Mouse (Mus musculus): ENCODE measurements at regions not wholly inside any gene's neighbourhood (a gene's known extent, or its start where the extent isn't known, plus 50 kb on each side); places are given as distances from the start of the nearest gene placed in this dataset.

GRCm38 (mm10) chr15:25554945-25555344 is 67.4 kb upstream of the Myo10 start:
- DNase-seq, result no peak
- H3K4me3 ChIP-seq (replicated peaks; ENCODE audit: extremely low read depth, low read depth, low read length), result no peak overlapping the region
- no peak for TF ChIP-seq POLR2A (IDR thresholded peaks at IDR 0.05; ENCODE audit: borderline replicate concordance, extremely low read depth, low read depth, low read length)
- TF ChIP-seq CTCF (IDR thresholded peaks at IDR 0.05; ENCODE audit: insufficient read depth, low read length), result no peak
- WGBS, result 82% methylated on average over 10 of the region's 10 CpGs
- H3K4me1 ChIP-seq (ENCODE audit: control insufficient read depth, insufficient read depth, low read length), result peaks cover 3% of the 10 kb centered on the region; the same call in 1 of the 2 replicates

GRCm38 (mm10) chr15:25555852-25556251 is 66.5 kb upstream of the Myo10 start:
- TF ChIP-seq CTCF (IDR thresholded peaks at IDR 0.05; ENCODE audit: insufficient read depth, low read length), result no peak
- no peak for TF ChIP-seq POLR2A (IDR thresholded peaks at IDR 0.05; ENCODE audit: borderline replicate concordance, extremely low read depth, low read depth, low read length)
- DNase-seq, result no peak
- Histone ChIP-seq H3K4me3 (replicated peaks; ENCODE audit: extremely low read depth, low read depth, low read length) (no peak overlapping the region), H3K4me1 (ENCODE audit: control insufficient read depth, insufficient read depth, low read length) (peaks cover 3% of the 10 kb centered on the region; the same call in 1 of the 2 replicates)
- 61% methylated on average over 2 of the region's 2 CpGs for WGBS

- no peak for TF ChIP-seq POLR2A (IDR thresholded peaks at IDR 0.05; ENCODE audit: borderline replicate concordance, extremely low read depth, low read depth, low read length)
- TF ChIP-seq CTCF (IDR thresholded peaks at IDR 0.05; ENCODE audit: insufficient read depth, low read length), result no peak
- no peak for DNase-seq
- 46% methylated on average over 8 of the region's 8 CpGs for WGBS
- peaks cover 3% of the 10 kb centered on the region; the same call in 1 of the 2 replicates for H3K4me1 ChIP-seq (ENCODE audit: control insufficient read depth, insufficient read depth, low read length)
- H3K4me3 ChIP-seq (replicated peaks; ENCODE audit: extremely low read depth, low read depth, low read length), result no peak overlapping the region
Observed at GRCm38 (mm10) chr15:25557566-25557965, 64.8 kb upstream of the Myo10 start.

- H3K4me3 ChIP-seq (replicated peaks; ENCODE audit: extremely low read depth, low read depth, low read length), result no peak overlapping the region
- DNase-seq, result no peak
- TF ChIP-seq CTCF (IDR thresholded peaks at IDR 0.05; ENCODE audit: insufficient read depth, low read length) (no peak), POLR2A (IDR thresholded peaks at IDR 0.05; ENCODE audit: borderline replicate concordance, extremely low read depth, low read depth, low read length) (no peak)
- H3K4me1 ChIP-seq (ENCODE audit: control insufficient read depth, insufficient read depth, low read length), result peaks cover 3% of the 10 kb centered on the region; the same call in 1 of the 2 replicates
- WGBS, result 54% methylated on average over 7 of the region's 7 CpGs
Observed at GRCm38 (mm10) chr15:25558240-25558639, 64.1 kb upstream of the Myo10 start.

GRCm38 (mm10) chr15:25563641-25564040 is 58.7 kb upstream of the Myo10 start:
- 49% methylated on average over 7 of the region's 7 CpGs for WGBS
- TF ChIP-seq CTCF (IDR thresholded peaks at IDR 0.05; ENCODE audit: insufficient read depth, low read length), result no peak
- no peak for TF ChIP-seq POLR2A (IDR thresholded peaks at IDR 0.05; ENCODE audit: borderline replicate concordance, extremely low read depth, low read depth, low read length)
- Histone ChIP-seq H3K4me3 (replicated peaks; ENCODE audit: extremely low read depth, low read depth, low read length) (no peak overlapping the region), H3K4me1 (ENCODE audit: control insufficient read depth, insufficient read depth, low read length) (no peaks in the 10 kb centered on the region)
- no peak for DNase-seq

- 66% methylated on average over 6 of the region's 6 CpGs for WGBS
- H3K4me3 ChIP-seq (replicated peaks; ENCODE audit: extremely low read depth, low read depth, low read length), result no peak overlapping the region
- H3K4me1 ChIP-seq (ENCODE audit: control insufficient read depth, insufficient read depth, low read length), result no peaks in the 10 kb centered on the region
- DNase-seq, result no peak
- no peak for TF ChIP-seq CTCF (IDR thresholded peaks at IDR 0.05; ENCODE audit: insufficient read depth, low read length)
- no peak for TF ChIP-seq POLR2A (IDR thresholded peaks at IDR 0.05; ENCODE audit: borderline replicate concordance, extremely low read depth, low read depth, low read length)
Observed at GRCm38 (mm10) chr15:25572495-25572894, 49.8 kb upstream of the Myo10 start.

All from lung, adult 2 months (tissue).